Mouse (Mus musculus) layer of hippocampus, adult 2 months (tissue): ENCODE data around the gene Hist1h2be. TPM values are rescaled to one million over a fixed set of nuclear protein-coding genes. Genes with fewer than 3 reads are reported as not detected.
A peak's percentile ranks its signal among the peaks of the same experiment; 100 is the strongest.
"Not testable (repeated sequence)": the region's sequence is repeated elsewhere in the genome, so short reads cannot be mapped to it uniquely, and the experiment has no call there.

ENCODE experiments used
- DNase-seq, 2 experiments: peaks; one replicate each; pipeline ENCODE4 v3.0.0; 2022; ENCODE audit warnings: low spot score in 2 of 2
- H3K27ac ChIP-seq: fragments of 200-600 bp; 2 replicates; pipeline ENCODE4 v1.8.1; 2022
- H3K4me3 ChIP-seq: fragments of 200-600 bp; 2 replicates; pipeline ENCODE4 v1.8.1; 2022; ENCODE audit warnings: mild to moderate bottlenecking
- CTCF ChIP-seq: fragments of 200-600 bp; conservative IDR thresholded peaks from 2 replicates; pipeline ENCODE4 v1.8.1; 2022; ENCODE audit warnings: antibody characterized with exemption, mild to moderate bottlenecking, moderate library complexity
- total RNA-seq, 2 experiments: library from RNA; stranded (reverse); gene quantifications; 2 replicates each; pipeline ENCODE4 v1.2.3; 2021

The Hist1h2be gene
- total RNA-seq, 2 experiments from 2014 or later, result 8.8 to 10.1 TPM

DNA sequence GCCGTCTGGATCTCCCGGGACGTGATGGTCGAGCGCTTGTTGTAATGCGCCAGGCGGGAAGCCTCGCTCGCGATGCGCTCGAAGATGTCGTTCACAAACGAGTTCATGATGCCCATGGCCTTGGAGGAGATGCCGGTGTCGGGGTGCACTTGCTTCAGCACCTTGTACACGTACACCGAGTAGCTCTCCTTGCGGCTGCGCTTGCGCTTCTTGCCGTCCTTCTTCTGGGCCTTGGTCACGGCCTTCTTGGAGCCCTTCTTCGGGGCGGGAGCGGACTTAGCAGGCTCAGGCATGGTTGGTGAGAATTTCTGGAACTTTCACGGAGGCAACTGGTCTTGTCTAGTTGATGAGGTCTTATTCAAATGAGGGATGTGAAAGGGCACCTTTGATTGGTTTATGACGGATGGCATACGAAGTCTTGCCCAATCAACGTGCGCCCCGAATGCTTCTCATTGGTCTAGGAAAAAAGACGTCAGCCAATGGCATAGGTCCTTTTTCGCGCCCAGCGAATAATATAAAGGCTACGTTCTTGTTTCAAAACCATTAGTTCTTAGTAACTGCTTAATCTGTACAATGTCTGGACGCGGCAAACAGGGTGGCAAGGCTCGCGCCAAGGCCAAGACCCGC, 46.9 kb downstream of the Hist1h2be start, which contains the start of the genes Hist1h2bf and Hist1h2ad:
Hist1h2bf (minus strand) TSS at position 299 of the 627 bp plus-strand sequence.
Hist1h2ad (plus strand) TSS at position 484 of the 627 bp plus-strand sequence.
- peak within 1 kb of the TSS; percentile 76 for H3K27ac ChIP-seq

DNA sequence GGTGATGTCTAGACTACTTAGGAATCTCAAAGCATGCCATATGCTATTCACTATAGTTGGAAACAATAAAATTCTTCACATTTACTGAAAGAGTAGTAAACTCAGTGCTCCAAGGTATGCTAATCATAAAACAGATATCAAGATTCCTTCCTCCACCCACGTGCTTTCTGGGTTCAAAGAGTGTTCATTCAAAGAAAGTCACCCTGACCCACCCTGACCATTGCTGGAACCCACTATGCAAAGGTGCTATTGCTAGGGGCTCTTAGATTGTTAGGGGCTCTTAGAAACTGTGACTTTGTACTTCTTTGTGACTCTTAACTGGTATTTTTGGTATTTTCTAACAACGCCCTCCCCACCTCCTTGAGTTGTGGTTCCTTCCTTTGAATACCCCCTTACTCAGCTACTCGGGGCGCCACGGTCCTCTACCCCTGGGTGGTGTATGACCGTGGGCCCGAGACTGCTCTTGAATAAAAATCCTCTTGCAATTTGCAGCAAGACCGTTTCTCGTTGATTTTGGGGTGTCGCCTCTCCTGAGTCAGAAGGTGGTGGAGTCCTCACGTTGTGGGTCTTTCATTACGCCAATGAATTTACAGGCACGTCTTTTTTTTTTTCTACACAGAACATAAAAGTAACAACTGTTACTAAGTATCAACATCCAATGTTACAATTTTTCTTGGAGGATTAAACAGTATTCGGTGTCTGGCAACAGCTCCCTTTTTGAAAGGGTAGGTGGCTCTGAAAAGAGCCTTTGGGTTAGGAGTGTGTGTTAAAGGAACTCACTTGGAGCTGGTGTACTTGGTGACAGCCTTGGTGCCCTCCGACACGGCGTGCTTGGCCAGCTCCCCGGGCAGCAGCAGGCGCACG, 47.7 kb downstream of the Hist1h2be start:
- not testable (repeated sequence) for DNase-seq
- H3K4me3 ChIP-seq, result peak overlapping the region; percentile 73
- H3K27ac ChIP-seq, result peak overlapping the region; percentile 95

More for the DNA sequence above, 46.9 kb downstream of the Hist1h2be start, which contains the start of the genes Hist1h2bf and Hist1h2ad:
- peak; percentile 89 to 97 for DNase-seq
- H3K4me3 ChIP-seq, result peak within 1 kb of the TSS; percentile 73
- 0 out of 2 replicates have a peak, but pooled peaks have one; percentile 6 for TF ChIP-seq CTCF

DNA sequence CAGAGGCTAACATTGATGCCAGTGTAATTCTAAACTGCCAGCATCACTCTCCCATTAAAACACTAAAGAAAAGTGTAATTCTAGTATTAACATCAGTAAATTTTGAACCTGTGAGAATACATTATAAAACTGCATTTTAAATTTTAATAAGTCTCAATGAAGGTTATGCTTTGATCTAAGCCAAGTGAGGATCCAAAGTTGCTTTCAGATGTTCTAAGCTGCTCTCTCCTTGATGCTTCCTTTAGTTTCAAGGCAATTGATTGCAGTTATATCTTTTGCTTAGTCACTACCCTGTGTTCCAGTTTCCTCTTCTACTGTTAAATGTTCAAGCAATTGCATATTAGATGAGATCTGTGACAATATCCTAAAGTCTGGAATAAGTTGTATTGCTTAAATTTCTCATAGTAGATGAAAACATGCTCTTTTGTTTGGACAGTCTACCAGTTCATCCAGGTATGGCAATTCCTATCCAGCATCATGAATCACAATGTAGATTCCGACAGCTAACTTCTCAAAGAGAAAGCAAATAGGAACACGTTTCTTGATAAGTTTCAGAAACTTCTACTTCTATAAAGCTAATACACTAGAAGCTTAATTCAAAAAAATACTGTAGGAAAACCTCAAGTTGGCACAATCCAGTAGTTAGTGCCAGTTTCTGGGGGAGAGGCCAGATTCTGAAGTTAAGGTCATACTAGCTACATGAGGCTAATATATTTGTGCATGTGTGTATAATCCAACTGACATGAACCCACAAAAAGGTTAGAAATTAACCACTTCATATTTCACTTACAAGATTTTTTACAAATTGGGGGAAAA, 48.5 kb downstream of the Hist1h2be start:
- DNase-seq, result no peak
- TF ChIP-seq CTCF, result no peak
- peak overlapping the region; percentile 95 for H3K27ac ChIP-seq
- peak overlapping the region; percentile 73 for H3K4me3 ChIP-seq

DNA sequence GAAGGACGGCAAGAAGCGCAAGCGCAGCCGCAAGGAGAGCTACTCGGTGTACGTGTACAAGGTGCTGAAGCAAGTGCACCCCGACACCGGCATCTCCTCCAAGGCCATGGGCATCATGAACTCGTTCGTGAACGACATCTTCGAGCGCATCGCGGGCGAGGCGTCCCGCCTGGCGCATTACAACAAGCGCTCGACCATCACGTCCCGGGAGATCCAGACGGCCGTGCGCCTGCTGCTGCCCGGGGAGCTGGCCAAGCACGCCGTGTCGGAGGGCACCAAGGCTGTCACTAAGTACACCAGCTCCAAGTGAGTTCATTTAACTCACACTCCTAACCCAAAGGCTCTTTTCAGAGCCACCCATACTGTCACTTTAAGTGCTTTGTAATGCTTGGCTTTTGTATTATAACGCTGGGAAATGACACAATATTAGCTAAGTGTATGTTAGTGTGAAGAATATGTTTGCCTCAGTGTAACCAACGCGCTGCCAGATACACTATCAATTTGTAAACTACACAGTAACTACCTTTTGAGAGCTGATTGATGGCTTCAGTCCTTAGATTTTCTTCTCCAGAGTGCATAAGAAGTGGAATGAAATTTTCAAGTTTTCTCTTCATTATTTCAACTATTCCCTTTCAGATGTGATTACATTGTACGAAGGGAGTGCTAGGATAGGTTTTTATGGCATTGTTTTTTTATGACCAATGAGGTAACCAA, 49.3 kb downstream of the Hist1h2be start:
- DNase-seq, result not testable (repeated sequence)
- H3K4me3 ChIP-seq, result peak overlapping the region; percentile 73
- peak overlapping the region; percentile 95 for H3K27ac ChIP-seq

DNA sequence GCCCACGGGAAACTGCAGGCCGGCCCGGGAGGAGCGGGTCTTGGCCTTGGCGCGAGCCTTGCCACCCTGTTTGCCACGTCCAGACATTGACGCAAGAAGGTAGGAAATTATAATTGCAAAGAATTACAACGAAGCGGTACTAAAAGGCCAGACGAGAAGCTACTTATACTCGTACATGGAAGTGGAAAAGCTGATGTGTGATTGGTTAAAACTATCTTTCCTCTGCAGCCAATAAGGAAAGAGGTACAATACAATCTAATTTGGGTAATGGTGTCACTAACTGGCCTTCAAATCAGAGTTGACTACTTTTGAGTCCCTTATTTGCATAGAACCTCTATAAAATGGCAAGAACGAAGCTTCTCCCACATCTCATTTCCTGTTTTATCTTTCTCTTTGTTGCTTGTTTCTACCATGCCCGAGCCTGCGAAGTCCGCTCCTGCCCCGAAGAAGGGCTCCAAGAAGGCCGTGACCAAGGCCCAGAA, 49.9 kb downstream of the Hist1h2be start, which contains the start of the genes Hist1h2ae and Hist1h2bg:
Hist1h2ae (minus strand) TSS at position 199 of the 482 bp plus-strand sequence.
Hist1h2bg (plus strand) TSS at position 375 of the 482 bp plus-strand sequence.
- DNase-seq, result peak; percentile 72 to 92
- peak within 1 kb of the TSS; percentile 73 for H3K4me3 ChIP-seq
- peak within 1 kb of the TSS; percentile 95 for H3K27ac ChIP-seq
- no peak for TF ChIP-seq CTCF

DNA sequence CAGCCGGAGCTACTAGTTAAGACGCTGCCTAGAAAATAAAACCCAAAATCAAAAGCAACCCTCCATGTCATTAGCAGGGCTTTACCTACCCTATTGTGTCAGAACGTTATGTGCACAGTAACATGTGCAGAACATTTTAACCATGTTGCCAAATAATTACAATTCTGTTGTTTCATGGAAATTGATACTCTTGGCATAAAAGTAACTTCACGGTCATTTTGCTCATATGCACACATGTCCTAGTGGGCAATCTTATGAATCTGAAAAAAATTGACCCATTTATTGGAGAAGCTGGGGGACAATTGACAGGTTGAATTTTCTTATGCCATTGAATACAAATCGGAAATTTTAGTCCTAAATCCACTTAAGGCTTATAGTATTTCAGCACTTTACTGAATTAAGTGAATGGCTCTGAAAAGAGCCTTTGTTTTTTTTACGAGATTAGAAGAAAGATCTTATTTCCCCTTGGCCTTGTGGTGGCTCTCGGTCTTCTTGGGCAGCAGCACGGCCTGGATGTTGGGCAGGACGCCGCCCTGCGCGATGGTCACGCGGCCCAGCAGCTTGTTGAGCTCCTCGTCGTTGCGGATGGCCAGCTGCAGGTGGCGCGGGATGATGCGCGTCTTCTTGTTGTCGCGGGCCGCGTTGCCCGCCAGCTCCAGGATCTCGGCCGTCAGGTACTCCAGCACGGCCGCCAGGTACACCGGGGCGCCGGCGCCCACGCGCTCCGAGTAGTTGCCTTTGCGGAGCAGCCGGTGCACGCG, 50.5 kb downstream of the Hist1h2be start:
- peak overlapping the region; percentile 73 for H3K4me3 ChIP-seq
- DNase-seq, result not testable (repeated sequence)
- H3K27ac ChIP-seq, result peak overlapping the region; percentile 95

DNA sequence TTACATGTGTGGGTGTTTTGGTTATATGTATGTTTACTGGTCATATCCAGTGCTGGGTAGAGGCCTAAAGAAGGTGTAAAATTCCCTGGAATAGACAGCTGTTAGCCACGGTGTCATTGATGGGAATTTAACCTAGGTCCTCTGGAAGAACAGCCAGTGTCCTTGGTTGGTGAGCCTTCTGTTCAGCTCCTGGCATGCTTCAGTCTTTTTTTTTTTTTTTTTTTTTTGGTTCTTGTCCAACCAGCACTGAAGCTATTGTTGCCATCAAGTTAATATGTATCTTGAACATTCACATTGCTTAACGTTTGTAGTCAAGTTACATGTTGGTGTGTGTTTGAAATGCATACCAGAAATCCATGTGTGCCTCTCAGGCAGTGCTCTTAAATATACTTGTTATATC, 56.4 kb downstream of the Hist1h2be start:
- no peak overlapping the region for H3K27ac ChIP-seq
- DNase-seq, result no peak
- no peak for TF ChIP-seq CTCF
- no peak overlapping the region for H3K4me3 ChIP-seq

DNA sequence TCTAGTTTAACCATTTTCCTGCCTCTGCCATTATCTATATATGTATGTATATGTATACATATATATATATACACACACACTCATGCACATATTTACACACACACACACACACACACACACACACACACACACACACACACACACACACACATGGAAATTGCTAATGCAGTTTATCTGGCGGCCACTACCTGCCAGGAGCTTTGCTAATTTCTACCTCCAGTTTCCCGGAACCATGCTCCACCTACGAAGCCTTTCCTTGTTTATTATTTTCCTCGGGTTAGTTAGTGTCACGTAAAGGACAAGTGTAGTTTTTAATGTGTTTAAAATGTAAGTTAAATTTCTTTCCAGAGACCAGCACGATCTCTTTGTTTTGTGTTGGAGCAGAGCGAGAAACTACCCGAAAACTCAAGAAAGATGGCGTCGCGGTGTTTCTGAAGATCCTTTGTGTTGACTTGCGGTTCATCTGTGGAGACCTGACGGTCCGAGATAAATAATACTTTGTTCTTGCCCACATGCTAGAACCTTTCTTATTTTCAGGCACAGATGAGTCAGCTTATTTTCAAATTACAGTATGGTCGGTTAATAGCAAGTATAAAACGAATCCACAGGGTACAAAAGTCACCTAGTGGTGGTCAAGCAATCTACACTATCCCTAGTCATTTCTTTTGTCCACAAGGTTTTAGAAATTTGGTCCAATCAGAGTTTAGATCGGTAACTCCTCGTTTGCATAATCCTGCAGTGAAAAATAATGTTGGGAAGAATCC, 58.0 kb downstream of the Hist1h2be start:
- H3K27ac ChIP-seq, result peak overlapping the region; percentile 97
- TF ChIP-seq CTCF, result peak; percentile 81
- no peak for DNase-seq
- peak overlapping the region; percentile 73 for H3K4me3 ChIP-seq

DNA sequence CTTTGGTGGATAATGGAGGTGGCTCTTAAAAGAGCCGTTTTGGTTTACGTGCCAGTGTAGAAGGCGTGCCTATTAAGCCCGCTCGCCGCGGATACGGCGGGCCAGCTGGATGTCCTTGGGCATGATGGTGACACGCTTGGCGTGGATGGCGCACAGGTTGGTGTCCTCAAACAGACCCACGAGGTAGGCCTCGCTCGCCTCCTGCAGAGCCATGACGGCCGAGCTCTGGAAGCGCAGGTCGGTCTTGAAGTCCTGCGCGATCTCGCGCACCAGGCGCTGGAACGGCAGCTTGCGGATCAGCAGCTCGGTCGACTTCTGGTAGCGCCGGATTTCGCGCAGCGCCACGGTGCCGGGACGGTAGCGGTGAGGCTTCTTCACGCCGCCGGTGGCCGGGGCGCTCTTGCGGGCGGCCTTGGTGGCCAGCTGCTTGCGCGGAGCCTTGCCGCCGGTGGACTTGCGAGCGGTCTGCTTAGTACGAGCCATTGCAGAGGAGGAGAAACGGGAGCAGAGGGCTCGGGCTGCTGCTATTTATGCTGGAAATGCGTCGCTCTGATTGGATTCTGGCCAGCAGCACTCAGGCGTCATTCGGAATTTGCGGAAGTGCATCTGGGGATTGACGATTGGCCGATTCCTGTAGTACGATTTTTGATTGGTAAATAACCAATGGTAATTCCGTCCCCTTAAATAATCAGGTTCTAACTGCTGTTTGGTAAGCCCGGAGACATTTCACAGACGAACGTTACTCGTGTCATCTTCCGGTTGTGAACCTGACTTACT, 58.9 kb downstream of the Hist1h2be start, which contains the start of gene Hist1h3e:
Hist1h3e (minus strand) TSS at position 487 of the 777 bp plus-strand sequence.
- H3K27ac ChIP-seq, result peak within 1 kb of the TSS; percentile 97

DNA sequence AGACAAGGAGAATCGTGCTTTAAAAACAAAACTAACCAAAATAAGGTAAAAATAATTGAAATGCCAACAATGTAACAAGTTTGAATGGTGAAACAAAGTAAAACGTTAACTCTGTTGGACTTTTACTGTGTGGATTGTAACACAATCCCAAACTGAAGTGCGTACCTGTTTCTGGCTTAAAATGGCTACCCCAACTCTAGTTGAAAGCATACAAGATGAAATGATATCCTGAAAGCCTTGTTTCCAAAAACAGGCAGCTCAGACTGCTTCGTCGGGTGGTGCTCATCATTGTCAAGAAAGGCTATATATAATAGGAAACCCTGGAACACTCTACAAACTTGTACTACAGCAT, 59.4 kb downstream of the Hist1h2be start:
- Histone ChIP-seq H3K4me3 (peak overlapping the region; percentile 73), H3K27ac (peak overlapping the region; percentile 97)
- not testable (repeated sequence) for DNase-seq

More for the DNA sequence above, 58.9 kb downstream of the Hist1h2be start, which contains the start of gene Hist1h3e:
- peak within 1 kb of the TSS; percentile 73 for H3K4me3 ChIP-seq
- DNase-seq, result peak; percentile 93 to 96

DNA sequence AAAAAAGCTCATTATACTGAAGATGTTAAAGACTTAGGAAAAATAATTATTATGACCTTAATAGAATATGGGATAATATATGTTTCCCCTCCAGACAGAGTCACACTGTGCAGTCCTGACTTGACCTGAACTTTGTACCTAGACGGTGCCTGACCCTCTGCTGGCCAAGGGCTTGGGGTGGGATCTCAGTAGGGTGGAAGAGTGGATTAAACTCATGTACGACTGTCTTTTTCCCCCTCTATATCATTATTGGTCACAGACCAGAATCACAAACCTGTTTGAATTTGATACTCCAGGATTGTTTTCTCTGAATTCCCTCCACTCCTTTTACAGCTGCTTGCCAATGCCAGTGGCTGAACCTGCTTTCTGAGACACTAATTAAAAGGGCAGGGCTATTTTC, 60.2 kb downstream of the Hist1h2be start:
- not testable (repeated sequence) for H3K27ac ChIP-seq, DNase-seq, H3K4me3 ChIP-seq
